Mouse (Mus musculus): ENCODE measurements around the gene Cyp2d9. TPM values are rescaled to one million over a fixed set of nuclear protein-coding genes. Genes with fewer than 3 reads are reported as not detected.
A peak's percentile ranks its signal among the peaks of the same experiment; 100 is the strongest.
"Not testable (repeated sequence)": the region's sequence is repeated elsewhere in the genome, so short reads cannot be mapped to it uniquely, and the experiment has no call there.

Gene Cyp2d9
- polyA plus RNA-seq, 1 experiment from 2014 or later: not detected

DNA sequence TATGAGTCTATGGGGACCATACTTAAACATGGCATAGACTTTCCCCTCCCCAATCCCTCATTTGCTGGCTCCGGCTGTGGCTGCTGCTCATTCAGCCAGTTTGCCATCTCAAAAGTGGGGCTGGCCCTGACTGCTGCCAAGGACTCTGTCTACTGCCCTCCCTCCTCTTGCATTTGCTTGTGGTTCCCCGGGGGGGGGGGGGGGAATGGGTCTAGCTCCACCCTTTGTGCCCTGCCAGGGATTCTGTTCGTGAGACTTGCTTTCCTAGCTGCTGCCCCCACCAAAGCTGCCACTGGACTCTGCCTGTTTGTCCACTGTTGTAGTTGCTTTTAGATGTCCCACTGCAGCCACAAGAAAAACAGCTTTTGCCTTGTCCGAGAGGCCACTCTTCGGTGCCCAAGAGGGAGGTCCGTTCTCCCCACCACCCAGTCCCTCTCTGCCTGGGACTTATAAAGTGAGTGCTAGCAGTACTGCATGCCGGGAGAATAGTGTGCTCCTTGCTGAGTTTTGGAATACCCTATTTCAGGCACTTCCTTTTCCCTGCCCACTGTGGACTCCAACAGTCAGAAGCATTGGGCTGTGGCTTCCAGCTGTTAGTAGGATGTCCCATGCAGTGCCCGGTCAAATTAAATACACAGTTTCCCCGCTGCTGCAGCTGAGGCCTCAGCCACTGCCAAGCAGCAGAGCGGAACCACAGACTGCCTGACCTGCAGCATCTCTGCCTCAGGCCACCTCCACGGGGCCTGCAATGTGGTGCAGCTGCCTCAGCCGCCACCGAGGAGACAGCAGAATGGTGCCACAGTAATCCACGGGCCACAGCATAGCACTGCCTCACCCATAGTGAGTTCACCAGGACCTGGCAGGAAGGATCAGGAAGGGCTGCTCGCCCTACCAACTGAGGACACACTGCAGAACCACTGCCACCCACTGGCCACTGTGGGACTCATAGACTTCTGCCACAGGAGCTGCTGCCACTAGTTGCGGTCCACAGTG is 16.1 kb upstream of the Cyp2d9 start:
- H3K27me3 ChIP-seq (replicated peaks): no peaks in the 10 kb centered on the region
- peak overlapping the region; percentile 41 for H3K4me2 ChIP-seq
- WGBS: 27% methylated on average over 16 of the region's 16 CpGs
- no peaks in the 10 kb centered on the region for H3K36me3 ChIP-seq
- H3K4me3 ChIP-seq (replicated peaks): no peak overlapping the region
- H3K4me1 ChIP-seq: peaks cover 7% of the 10 kb centered on the region
- 0 out of 2 replicates have a peak overlapping the region, but pooled peaks have one; percentile 6 for H3K27ac ChIP-seq (replicated peaks)
- H3K9me3 ChIP-seq (replicated peaks): no peaks in the 10 kb centered on the region
- H3K9ac ChIP-seq (replicated peaks): no peak overlapping the region
- peak; percentile 70 for ATAC-seq (ENCODE audit: low FRiP score)

DNA sequence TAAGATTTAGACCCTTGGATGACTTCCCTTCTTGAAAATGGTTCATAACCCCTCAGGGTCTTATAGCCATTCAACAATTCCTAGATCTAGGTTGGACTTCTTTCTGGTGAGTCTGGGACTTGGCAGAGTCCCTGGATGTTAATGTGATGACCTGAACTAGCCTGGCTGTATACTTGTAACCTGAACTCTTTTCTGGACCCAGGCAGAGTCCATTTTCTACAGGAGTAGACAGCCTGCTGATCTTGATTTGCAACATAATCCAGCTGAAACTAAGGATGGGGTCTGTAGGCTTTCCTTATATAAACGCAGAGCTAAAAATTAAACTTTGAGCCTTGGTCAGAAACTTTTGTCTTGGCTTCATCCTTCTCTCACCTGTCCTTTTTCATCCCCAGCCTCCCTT is 14.6 kb upstream of the Cyp2d9 start:
- ATAC-seq (ENCODE audit: low FRiP score): no peak
- Histone ChIP-seq H3K4me2 (no peak overlapping the region), H3K9me3 (replicated peaks) (no peaks in the 10 kb centered on the region), H3K9ac (replicated peaks) (no peak overlapping the region), H3K36me3 (no peaks in the 10 kb centered on the region), H3K4me3 (replicated peaks) (no peak overlapping the region), H3K27ac (replicated peaks) (no peak overlapping the region), H3K27me3 (replicated peaks) (no peaks in the 10 kb centered on the region), H3K4me1 (peaks cover 7% of the 10 kb centered on the region)
- 85% methylated on average over 1 of the region's 1 CpGs for WGBS

DNA sequence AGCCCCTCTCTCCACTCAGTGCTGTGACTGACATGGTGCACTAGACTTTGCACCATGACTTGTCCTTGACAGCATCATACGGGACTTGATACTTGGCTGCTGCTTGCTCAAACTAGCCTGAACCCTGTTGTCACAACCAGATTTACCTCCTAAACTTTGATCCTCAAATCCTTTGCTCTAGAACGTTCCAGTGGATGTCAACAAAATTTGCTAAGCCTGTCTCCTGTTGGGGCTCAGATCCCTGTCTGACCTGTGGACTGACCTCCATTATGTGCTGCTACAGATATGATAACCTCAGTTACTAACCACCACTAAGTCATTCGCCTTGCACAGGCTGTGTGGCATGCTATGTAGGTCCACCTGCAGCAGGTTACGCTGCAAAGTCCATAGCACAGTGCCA is 10.3 kb upstream of the Cyp2d9 start:
- H3K4me2 ChIP-seq: no peak overlapping the region
- peaks cover 2% of the 10 kb centered on the region; the same call in 1 of the 2 replicates for H3K9me3 ChIP-seq (replicated peaks)
- no peak for ATAC-seq (ENCODE audit: low FRiP score)
- H3K9ac ChIP-seq (replicated peaks): no peak overlapping the region
- 85% methylated on average over 4 of the region's 4 CpGs for WGBS
- H3K36me3 ChIP-seq: no peaks in the 10 kb centered on the region
- H3K4me3 ChIP-seq (replicated peaks): no peak overlapping the region
- no peaks in the 10 kb centered on the region for H3K4me1 ChIP-seq
- H3K27me3 ChIP-seq (replicated peaks): no peaks in the 10 kb centered on the region
- no peak overlapping the region for H3K27ac ChIP-seq (replicated peaks)

DNA sequence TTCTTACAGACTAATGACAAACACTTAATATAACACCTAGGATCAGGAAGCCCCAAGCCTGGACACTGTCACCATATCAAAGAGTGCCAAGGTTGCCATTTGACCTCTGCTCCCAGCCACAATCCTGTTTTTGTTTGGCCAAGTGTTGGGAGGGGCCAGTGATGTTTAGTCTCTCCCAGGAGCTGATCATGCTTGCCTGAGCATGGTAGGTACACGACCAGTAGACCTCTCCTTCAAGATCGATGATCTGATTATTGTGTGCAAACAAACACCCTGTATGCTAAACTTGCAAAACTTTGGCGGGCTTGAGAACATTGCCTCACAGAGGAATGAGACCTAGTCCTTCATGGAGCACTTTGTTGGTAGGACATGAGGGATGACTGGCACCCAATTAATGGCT is 9.8 kb upstream of the Cyp2d9 start:
- Histone ChIP-seq H3K36me3 (no peaks in the 10 kb centered on the region), H3K27ac (replicated peaks) (no peak overlapping the region), H3K27me3 (replicated peaks) (no peaks in the 10 kb centered on the region), H3K9ac (replicated peaks) (no peak overlapping the region), H3K4me1 (no peaks in the 10 kb centered on the region), H3K4me3 (replicated peaks) (no peak overlapping the region), H3K9me3 (replicated peaks) (peaks cover 4% of the 10 kb centered on the region; the same call in 1 of the 2 replicates), H3K4me2 (no peak overlapping the region)
- 88% methylated on average over 3 of the region's 3 CpGs for WGBS
- no peak for ATAC-seq (ENCODE audit: low FRiP score)

DNA sequence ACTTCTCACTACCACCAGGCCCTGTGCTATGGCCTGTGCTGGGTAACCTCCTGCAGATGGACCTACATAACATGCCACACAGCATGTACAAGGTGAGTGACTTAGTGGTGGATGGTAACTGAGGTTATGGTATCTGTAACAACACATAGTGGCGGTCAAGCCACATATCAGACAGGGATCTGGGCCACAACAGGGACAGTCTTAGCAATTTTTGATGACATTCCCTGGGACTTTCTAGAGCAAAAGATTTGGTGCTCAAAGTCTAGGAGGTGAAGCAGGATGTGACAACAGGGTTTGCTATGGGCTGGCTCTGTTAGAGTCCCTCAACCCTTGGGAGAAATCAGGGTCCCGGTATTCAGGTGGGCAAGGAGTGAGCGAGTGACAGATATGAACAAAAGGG is 384 bp downstream of the Cyp2d9 start:
- Histone ChIP-seq H3K27me3 (replicated peaks) (no peaks in the 10 kb centered on the region), H3K27ac (replicated peaks) (no peak overlapping the region), H3K9me3 (replicated peaks) (0 out of 2 replicates have a peak, but pooled peaks cover 6% of the 10 kb centered on the region), H3K4me1 (peaks cover 2% of the 10 kb centered on the region; the same call in 1 of the 2 replicates), H3K4me3 (replicated peaks) (no peak overlapping the region), H3K4me2 (no peak overlapping the region), H3K9ac (replicated peaks) (no peak overlapping the region), H3K36me3 (no peaks in the 10 kb centered on the region)
- no peak for ATAC-seq (ENCODE audit: low FRiP score)
- 97% methylated on average over 3 of the region's 3 CpGs for WGBS

DNA sequence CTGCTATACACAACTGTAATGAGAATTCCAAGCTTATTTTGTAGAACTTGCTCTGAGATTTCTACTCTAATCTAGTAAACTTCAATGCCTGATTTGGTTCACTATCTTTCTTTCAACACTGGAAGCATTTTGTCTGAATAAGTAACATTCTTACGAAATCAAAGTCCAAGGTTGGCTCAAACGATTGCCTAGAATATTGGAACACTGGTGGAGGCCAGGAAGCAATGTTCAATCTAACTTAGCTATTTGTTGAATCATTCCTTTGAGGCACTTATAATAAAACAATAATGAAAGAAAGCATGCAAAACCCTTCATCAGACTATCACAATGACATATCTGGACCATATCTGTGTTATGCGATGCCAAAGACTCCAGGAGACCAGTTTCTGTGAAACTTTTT is 1.3 kb downstream of the Cyp2d9 start:
- Histone ChIP-seq H3K36me3 (no peaks in the 10 kb centered on the region), H3K4me1 (peaks cover 2% of the 10 kb centered on the region; the same call in 1 of the 2 replicates), H3K27me3 (replicated peaks) (no peaks in the 10 kb centered on the region), H3K4me3 (replicated peaks) (no peak overlapping the region), H3K9me3 (replicated peaks) (0 out of 2 replicates have a peak, but pooled peaks cover 6% of the 10 kb centered on the region), H3K27ac (replicated peaks) (no peak overlapping the region), H3K4me2 (no peak overlapping the region), H3K9ac (replicated peaks) (no peak overlapping the region)
- WGBS: 95% methylated on average over 3 of the region's 3 CpGs
- ATAC-seq (ENCODE audit: low FRiP score): no peak

DNA sequence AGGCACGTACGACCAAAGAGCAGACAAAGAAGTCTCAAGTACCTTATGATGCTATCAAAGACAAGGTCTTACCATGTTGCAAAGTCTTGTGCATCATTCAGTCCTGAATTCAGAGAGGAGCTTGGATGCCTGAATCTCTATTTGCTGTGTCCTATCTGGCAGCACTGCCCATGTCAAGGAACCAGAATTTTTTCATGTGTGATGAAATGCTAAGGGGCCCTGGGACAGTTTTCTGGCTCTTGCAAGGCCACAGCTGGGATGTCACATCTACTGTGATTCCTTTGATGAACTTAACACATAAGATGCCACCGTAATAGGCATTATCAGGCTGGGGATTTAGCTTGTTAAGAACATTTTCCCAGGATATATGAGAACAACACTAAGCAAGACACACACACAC is 1.8 kb downstream of the Cyp2d9 start:
- ATAC-seq (ENCODE audit: low FRiP score): no peak
- no peak overlapping the region for H3K9ac ChIP-seq (replicated peaks)
- no peaks in the 10 kb centered on the region for H3K36me3 ChIP-seq
- no peak overlapping the region for H3K4me2 ChIP-seq
- 0 out of 2 replicates have a peak, but pooled peaks cover 3% of the 10 kb centered on the region for H3K9me3 ChIP-seq (replicated peaks)
- no peak overlapping the region for H3K27ac ChIP-seq (replicated peaks)
- no peaks in the 10 kb centered on the region for H3K27me3 ChIP-seq (replicated peaks)
- H3K4me3 ChIP-seq (replicated peaks): no peak overlapping the region
- H3K4me1 ChIP-seq: peaks cover 2% of the 10 kb centered on the region; the same call in 1 of the 2 replicates
- 99% methylated on average over 3 of the region's 3 CpGs for WGBS

DNA sequence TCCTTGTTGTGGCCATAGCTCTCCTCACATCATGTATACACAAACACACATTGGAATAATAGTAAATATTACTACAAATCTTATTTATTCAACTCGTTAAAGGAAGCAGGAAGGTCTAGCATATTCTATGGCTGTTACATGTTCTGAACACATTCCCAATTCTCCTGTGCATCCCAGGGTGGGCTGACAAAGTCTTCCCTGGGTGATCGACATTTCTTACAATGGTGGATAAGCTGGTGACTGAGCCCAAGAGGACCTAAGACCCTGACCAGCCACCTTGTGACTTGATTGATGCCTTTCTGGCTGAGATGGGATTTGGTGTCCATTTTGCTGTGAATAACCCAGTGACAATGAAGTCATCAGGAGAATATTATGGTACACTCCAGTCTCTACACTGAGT is 2.4 kb downstream of the Cyp2d9 start:
- no peak overlapping the region for H3K4me2 ChIP-seq
- WGBS: 93% methylated on average over 2 of the region's 2 CpGs
- H3K27me3 ChIP-seq (replicated peaks): no peaks in the 10 kb centered on the region
- H3K27ac ChIP-seq (replicated peaks): no peak overlapping the region
- no peak overlapping the region for H3K9ac ChIP-seq (replicated peaks)
- ATAC-seq (ENCODE audit: low FRiP score): no peak
- no peaks in the 10 kb centered on the region for H3K9me3 ChIP-seq (replicated peaks)
- peaks cover 2% of the 10 kb centered on the region; the same call in 1 of the 2 replicates for H3K4me1 ChIP-seq
- H3K36me3 ChIP-seq: no peaks in the 10 kb centered on the region
- no peak overlapping the region for H3K4me3 ChIP-seq (replicated peaks)

DNA sequence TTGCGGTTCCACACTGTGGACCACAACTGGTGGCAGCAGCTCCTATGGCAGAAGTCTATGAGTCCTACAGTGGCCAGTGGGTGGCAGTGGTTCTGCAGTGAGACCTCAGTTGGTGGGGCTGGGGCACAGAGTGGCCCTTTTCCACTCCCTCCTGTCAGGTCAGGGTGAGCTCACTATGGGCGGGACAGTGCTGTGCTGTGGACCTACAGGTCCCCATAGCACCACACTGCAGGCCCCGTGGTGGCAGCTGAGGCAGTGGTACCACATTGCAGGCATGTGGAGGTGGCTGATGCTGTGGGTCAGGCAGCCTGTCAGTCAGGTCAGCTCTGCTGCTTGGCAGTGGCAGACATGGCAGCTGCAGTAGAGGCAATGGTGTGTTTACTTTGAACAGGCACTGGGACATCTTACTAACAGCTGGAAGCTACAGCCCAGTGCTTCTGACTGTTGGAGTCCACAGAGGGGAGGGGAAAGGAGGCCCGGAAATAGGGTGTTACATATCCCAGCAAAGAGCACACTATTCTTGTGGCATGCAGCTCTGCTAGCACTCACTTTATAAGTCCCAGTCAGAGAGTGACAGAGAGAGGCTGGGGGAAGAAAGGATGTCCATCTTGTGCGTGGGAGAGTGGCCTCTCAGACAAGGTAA is 4.9 kb downstream of the Cyp2d9 start:
- no peak overlapping the region for H3K4me2 ChIP-seq
- no peaks in the 10 kb centered on the region for H3K9me3 ChIP-seq (replicated peaks)
- no peak overlapping the region for H3K27ac ChIP-seq (replicated peaks)
- H3K4me1 ChIP-seq: peaks cover 2% of the 10 kb centered on the region; the same call in 1 of the 2 replicates
- 73% methylated on average over 5 of the region's 5 CpGs for WGBS
- H3K36me3 ChIP-seq: no peaks in the 10 kb centered on the region
- no peak for ATAC-seq (ENCODE audit: low FRiP score)
- H3K4me3 ChIP-seq (replicated peaks): no peak overlapping the region
- no peaks in the 10 kb centered on the region for H3K27me3 ChIP-seq (replicated peaks)
- H3K9ac ChIP-seq (replicated peaks): no peak overlapping the region

DNA sequence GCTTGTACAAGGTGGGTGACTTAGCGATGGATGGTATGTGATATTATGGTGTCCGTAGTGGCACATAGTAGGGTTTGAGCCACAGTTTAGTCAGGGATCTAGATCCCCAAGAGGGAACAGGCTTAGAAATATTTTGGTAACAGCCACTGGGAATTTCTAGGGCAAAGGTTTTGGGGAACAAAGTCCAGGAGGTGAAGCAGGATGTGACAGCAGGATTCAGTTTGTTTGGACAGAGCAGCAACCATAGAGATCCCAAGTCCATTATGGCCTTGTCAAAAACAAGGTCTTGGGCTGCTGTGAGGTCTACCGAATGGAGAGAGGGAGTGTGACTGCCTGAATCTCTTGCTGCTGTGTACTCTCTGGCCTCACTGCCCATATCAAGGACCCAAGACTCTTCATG is 10.4 kb downstream of the Cyp2d9 start:
- Histone ChIP-seq H3K36me3 (no peaks in the 10 kb centered on the region), H3K9ac (replicated peaks) (no peak overlapping the region), H3K9me3 (replicated peaks) (no peaks in the 10 kb centered on the region), H3K4me1 (no peaks in the 10 kb centered on the region), H3K27ac (replicated peaks) (no peak overlapping the region), H3K4me3 (replicated peaks) (no peak overlapping the region), H3K27me3 (replicated peaks) (no peaks in the 10 kb centered on the region), H3K4me2 (no peak overlapping the region)
- 94% methylated on average over 3 of the region's 3 CpGs for WGBS
- ATAC-seq (ENCODE audit: low FRiP score): no peak

DNA sequence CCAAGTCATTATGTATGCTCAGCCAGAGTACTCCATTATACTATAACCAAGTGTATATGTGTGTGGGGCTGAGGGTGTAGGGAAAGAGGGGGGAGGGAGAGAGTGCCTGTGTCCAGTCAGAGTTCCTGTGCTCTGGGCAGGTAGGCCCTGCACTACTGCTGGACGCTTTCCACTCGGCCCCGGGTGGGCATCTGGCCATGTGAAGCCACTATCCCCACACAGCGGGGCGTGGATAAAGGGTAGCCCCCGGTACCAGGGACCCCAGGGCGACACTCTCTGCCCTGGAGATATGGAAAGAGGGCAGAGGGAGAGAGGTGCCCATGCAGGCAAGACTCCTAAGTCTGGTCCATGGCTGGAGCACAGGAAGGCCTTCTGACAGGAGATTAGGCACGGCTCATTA is 12.0 kb downstream of the Cyp2d9 start:
- Histone ChIP-seq H3K4me1 (no peaks in the 10 kb centered on the region), H3K9ac (replicated peaks) (no peak overlapping the region), H3K27ac (replicated peaks) (no peak overlapping the region), H3K9me3 (replicated peaks) (no peaks in the 10 kb centered on the region), H3K36me3 (no peaks in the 10 kb centered on the region), H3K4me2 (no peak overlapping the region), H3K27me3 (replicated peaks) (no peaks in the 10 kb centered on the region), H3K4me3 (replicated peaks) (no peak overlapping the region)
- ATAC-seq (ENCODE audit: low FRiP score): no peak
- 68% methylated on average over 8 of the region's 8 CpGs for WGBS

DNA sequence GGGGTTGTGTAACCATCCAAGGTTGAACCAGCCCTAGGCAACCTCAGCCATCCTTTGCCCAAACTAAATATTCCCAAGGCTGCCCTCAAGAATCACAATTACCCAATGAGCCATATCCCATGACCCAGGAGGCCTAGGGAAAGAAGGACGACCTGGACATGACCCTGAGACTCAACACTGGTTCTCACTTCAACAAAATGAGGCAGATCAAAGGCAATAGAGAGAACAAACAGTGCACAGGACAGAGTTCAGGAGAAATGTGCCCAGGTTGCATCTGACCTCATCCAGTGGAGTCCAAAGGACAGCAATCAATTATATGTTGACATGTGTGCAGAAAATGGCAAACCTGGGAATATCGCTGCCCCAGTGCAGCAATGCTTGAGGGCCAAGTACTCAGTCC is 16.8 kb downstream of the Cyp2d9 start:
- not testable (repeated sequence) for H3K4me1 ChIP-seq; H3K9me3 ChIP-seq (replicated peaks); H3K4me3 ChIP-seq (replicated peaks); H3K27me3 ChIP-seq (replicated peaks); H3K27ac ChIP-seq (replicated peaks); H3K36me3 ChIP-seq; H3K4me2 ChIP-seq; ATAC-seq (ENCODE audit: low FRiP score); H3K9ac ChIP-seq (replicated peaks)
- 79% methylated on average over 2 of the region's 2 CpGs for WGBS
